Mouse (Mus musculus) brown adipose tissue, adult 24 weeks (tissue): Measurements from ENCODE around the gene Tmf1. TPM values are rescaled to one million over a fixed set of nuclear protein-coding genes. Genes with fewer than 3 reads are reported as not detected.

Experiments
- H3K27ac ChIP-seq: fragments of 200-500 bp; replicated peaks from 2 replicates; pipeline ENCODE4 v1.5.1; 2012; ENCODE audit warnings: low read depth, mild to moderate bottlenecking, low read length
- H3K4me1 ChIP-seq: fragments of 200-500 bp; 2 replicates; pipeline ENCODE4 v1.6.1; 2012; ENCODE audit warnings: low read length, mixed read lengths; ENCODE audit not compliant: control insufficient read depth, insufficient read depth, insufficient read length
- H3K4me3 ChIP-seq: fragments of 200-500 bp; 2 replicates; pipeline ENCODE4 v1.5.1; 2012; ENCODE audit warnings: low read depth, mild to moderate bottlenecking, low read length, moderate library complexity; ENCODE audit not compliant: insufficient read depth
- polyA plus RNA-seq: library from polyadenylated mRNA; stranded (reverse); fragments of >200 nt; gene quantifications from 2 replicates; pipeline ENCODE4 v1.2.4, GENCODE M21; 2012; ENCODE audit not compliant: missing spikeins, insufficient read depth, insufficient read length

Tmf1 gene
- polyA plus RNA-seq, 1 experiment = 30.3 TPM

DNA sequence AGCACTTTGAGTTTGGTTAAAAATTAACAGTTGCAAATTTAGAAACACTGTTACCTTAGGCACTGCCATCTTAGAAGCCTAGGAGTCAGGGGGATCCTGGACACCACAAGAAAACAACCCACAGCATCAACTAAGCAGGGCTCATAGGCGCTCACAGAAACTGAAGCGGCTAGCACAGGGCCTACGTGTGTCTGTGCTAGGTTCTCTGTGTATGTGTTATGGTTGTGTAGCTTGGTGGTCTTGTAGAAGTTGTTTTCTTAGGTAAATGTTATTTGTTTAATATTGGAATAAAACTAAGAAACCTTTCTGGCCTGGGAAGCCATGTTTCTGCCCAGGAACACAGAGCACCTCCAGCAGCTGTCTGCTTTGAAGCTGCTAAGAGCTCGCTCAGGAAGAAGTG is 30.8 kb upstream of the Tmf1 start:
- Histone ChIP-seq H3K4me3 (no peak overlapping the region), H3K4me1 (peaks cover 13% of the 10 kb centered on the region), H3K27ac (no peak overlapping the region)

DNA sequence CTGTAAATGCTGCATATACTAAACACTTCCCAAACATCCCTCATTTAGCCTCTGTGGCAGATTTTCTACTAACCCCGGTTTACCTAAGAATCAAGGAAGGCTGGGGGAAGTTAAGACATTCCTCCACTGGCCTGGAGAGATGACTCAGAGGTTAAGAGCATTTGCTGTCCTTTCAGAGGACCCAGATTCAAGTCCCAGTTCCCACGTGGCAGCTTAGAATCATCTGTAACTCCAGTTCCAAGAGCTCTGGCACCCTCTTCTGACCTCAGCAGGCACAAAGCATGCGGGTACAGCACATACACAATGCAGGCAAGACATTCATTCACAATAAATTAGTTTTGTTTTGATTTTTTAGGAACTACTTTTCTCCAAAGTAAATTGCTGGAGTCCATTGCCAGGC is 30.3 kb upstream of the Tmf1 start:
- Histone ChIP-seq H3K27ac (0 out of 2 replicates have a peak overlapping the region, but pooled peaks have one; percentile 53), H3K4me1 (peaks cover 15% of the 10 kb centered on the region)

DNA sequence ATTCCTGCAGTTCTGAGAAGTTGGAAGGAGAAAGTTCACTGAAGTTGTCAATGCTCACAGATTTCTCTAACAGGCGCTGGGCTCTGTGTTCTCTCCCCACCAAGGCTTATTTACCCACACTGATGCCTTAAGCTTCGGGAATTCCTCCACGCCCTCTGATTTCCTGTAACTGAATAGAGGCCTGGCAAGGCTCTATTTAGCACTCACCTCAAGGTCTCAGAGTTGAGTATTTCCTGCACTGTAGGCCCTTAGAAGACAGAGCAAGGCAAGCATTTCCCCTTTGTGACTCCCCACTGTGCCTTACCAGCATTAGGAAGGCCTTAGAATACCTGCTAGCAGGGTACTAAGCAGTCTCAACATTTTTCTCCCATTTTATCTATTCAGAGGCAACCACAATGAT is 29.5 kb upstream of the Tmf1 start:
- Histone ChIP-seq H3K27ac (peak overlapping the region; percentile 53), H3K4me1 (peaks cover 13% of the 10 kb centered on the region), H3K4me3 (no peak overlapping the region)

More for the DNA sequence above, 30.3 kb upstream of the Tmf1 start:
- no peak overlapping the region for H3K4me3 ChIP-seq

DNA sequence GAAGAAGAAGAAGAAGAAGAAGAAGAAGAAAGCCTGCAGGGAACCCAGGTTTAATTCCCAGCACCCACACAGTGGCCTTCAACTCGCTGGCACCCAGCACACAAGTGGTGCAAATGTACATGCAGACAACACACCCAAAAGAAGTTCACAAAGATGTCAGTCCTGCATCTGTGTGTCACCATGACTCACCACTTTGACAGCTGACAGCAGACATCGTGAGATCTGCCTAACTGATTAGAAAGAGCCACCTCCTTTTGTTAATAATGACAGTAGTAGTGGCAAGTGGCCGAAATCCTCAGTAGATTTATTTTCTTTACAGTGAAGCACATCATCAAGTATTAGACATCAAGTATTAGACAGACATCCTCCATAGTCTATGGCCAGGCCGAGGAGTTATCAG is 28.2 kb upstream of the Tmf1 start:
- Histone ChIP-seq H3K4me1 (peaks cover 10% of the 10 kb centered on the region), H3K4me3 (no peak overlapping the region), H3K27ac (peak overlapping the region; percentile 31; the same call in 1 of the 2 replicates)

DNA sequence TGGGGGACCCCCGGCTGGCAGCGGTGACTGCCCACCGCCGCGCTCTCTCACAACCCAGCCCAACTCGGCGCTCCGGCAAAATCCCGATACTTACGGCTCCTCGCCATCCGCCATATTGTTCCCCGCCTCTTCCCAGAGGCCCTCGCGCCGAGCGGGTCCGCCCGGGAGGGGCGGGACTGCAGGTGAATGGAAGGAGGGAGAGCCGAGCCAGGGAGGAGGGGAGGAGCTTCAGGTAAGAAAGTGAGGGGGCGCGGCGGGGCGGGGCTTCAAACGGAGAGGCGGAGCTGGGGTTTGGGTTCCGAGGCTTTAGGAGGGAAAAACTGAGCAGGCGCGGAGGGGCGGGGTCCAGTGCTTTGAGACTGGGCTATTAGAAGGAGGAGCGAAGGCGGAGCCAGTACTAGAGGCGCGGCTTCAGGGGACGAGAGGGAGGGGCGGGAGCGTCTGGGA is 26.5 kb upstream of the Tmf1 start, which contains the start of gene Uba3:
Uba3 (minus strand) TSS at position 209 of the 447 bp plus-strand sequence.
- H3K4me3 ChIP-seq = peak within 1 kb of the TSS; percentile 86
- H3K27ac ChIP-seq = peak within 1 kb of the TSS; percentile 75
- peaks cover 8% of the 10 kb centered on the region; the same call in 1 of the 2 replicates for H3K4me1 ChIP-seq

DNA sequence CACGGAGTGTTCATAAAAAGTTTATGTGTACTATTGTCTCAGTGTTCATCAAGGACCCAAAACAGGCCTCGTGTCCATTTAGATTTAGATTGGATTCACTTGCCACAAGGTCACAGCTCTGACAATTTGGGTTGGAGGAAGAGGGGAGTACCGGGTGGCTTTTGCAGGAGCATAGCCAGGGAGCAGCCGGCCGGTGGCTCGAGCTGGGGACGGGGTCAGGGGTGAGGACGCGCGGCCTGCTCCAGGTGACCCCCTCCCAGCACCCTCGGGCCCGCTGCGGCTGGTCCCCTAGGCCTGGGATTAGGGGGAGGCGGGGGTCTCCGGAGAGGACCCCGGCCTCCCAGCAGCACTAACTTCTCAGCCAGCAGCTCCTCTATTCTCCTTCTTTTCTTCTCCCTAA is 26.0 kb upstream of the Tmf1 start:
- Histone ChIP-seq H3K4me3 (peak overlapping the region; percentile 86), H3K27ac (peak overlapping the region; percentile 75), H3K4me1 (peaks cover 8% of the 10 kb centered on the region; the same call in 1 of the 2 replicates)

DNA sequence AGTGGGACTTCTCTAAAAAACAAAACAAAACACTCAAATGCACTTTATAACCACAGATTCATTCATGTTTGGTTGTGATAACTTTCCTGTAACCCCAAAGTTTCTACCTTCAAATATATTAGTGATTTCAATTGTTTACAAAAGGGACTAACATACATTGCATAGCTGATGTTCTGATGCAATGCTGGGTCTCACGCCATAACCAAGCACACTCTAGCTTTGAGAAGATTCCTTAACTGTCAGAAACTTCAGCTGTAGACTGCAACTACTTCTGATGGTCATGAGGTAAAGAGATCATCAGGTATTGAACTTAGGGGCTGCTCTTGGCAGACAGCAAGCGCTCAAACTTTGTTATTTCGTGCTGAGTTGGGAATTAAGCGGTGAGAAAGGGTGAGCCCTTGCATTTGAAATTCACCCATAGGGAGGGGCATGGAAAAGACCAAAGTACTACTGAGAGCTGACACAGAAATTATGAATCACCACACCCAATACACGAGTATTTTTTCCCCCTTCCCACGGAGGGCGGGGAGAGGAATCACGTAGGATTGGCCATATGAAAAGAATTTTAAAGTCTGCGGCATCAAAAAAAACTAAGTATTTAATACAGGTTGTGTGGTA is 25.4 kb upstream of the Tmf1 start:
- 0 out of 2 replicates have a peak overlapping the region, but pooled peaks have one; percentile 14 for H3K27ac ChIP-seq

DNA sequence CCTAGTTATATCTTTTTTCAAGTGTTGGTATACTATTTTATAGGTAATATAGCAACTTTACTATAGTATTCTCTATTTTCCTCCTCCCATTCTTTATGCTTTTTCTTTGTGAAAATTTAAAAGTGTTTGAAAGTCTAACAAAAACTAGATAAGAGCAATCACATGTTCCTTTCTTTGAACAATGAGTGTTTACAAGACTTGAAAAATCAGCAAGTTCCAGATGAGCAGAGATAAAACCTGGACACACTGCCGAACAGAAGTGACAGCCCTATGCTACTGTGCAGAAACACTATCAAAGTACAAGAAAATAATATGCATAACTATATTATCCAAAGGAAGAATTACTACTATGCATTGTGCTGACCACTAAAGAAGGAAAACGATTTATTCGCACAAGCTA is 23.6 kb upstream of the Tmf1 start:
- Histone ChIP-seq H3K27ac (no peak overlapping the region), H3K4me1 (peaks cover 8% of the 10 kb centered on the region; the same call in 1 of the 2 replicates), H3K4me3 (no peak overlapping the region)

More for the DNA sequence above, 25.4 kb upstream of the Tmf1 start:
- Histone ChIP-seq H3K4me3 (peak overlapping the region; percentile 86), H3K4me1 (peaks cover 8% of the 10 kb centered on the region; the same call in 1 of the 2 replicates)

DNA sequence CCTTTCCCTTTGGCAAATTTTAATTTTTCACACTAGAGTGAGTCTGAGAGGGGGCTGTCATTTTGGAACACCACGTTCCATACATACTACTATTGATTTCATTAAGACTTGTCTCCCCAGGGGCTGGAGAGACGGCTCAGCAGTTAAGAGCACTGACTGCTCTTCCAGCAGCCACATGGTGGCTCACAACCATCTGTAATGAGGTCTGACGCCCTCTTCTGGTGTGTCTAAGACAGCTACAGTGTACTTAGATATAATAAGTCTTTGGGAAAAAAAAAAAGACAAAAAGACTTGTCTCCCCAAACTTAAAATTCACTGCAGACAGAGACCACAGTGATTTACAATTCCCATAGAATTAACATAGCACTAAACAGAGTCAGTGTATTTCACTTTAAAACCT is 21.5 kb upstream of the Tmf1 start:
- no peak overlapping the region for H3K4me3 ChIP-seq
- H3K4me1 ChIP-seq = peaks cover 6% of the 10 kb centered on the region; the same call in 1 of the 2 replicates
- no peak overlapping the region for H3K27ac ChIP-seq

DNA sequence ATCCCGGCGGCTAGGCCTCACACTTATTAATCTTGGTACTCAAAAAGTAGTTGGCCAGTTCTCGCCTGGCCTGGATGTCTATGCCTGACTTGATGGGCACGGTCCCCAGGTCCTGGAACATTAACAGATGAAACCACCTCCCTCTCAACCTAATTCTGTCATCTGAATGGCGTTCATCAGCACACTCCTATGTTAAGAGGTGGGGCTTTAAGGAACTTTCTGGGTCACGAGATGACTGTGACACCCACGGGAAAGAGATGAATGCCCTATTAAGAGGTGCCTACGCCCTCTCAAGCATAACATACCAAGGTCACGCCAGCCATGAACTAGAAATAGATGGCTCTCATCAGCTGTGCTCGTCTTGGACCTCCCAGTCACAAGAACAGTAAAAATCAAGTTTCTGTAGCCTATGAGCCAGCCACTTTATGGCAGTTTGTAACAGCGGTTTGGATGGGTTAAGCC is 476 bp upstream of the Tmf1 start:
- Histone ChIP-seq H3K4me3 (peak overlapping the region; percentile 92), H3K27ac (peak overlapping the region; percentile 90), H3K4me1 (no peaks in the 10 kb centered on the region; the same call in 1 of the 2 replicates)

DNA sequence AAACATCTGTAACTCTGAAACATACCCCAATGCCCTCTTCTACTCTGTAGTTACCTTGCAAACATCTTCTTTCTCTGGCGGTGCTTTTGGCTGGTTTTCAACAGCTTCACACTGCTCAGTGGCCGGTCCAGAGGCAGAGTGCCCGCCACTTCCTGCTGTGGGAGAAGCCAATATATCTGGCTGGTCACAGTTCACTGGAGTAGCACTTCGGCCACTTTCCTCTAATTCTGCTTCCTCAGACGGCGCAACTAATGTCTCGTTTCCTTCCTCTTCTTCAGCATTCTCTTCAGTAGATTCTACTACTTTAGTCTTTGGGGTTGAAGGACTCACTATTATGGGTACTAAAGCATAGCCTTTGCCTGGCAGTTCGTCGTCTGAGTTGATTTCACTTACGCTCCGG is 3.2 kb downstream of the Tmf1 start:
- no peak overlapping the region for H3K27ac ChIP-seq
- H3K4me1 ChIP-seq = no peaks in the 10 kb centered on the region; the same call in 1 of the 2 replicates

DNA sequence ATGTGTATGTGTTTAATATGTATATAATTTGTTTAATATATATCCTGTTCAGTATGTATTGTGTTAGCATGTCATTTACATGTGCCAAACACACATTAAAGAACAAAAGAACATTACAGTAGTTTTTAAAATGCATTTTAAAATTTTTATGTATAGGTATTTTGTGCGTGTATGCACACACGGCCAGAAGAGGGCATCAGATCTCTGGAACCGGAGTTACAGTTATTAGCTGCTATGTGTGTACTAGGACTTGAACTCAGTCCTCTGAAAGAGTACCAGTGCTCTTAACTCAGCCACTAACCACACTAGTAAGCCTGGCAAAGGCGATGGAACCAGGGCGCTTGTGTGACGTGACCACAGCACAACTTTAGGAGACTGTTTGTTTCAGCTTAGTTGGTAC is 28.8 kb downstream of the Tmf1 start:
- H3K4me1 ChIP-seq = peaks cover 5% of the 10 kb centered on the region
- no peak overlapping the region for H3K27ac ChIP-seq
- no peak overlapping the region for H3K4me3 ChIP-seq

More for the DNA sequence above, 3.2 kb downstream of the Tmf1 start:
- H3K4me3 ChIP-seq = no peak overlapping the region

DNA sequence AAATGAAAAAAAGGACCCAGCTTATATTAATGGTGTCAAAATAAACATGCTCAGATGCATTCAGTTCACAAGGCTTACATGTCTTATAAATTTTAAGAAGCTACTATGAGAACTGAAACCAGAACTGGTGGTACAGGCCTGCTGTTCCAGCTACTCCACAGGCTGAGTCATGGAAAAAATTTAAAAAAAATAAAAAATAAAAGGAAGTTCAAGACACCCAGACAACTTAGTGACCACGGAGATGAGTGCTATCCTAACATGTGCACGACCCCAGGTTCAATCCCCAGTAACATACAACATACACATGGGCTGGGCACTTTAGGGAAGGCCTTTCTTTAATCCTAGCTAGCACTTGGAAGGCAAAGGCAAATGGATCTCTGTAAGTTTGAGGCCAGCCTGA is 29.2 kb downstream of the Tmf1 start:
- H3K4me1 ChIP-seq = peaks cover 5% of the 10 kb centered on the region
- no peak overlapping the region for H3K4me3 ChIP-seq
- no peak overlapping the region for H3K27ac ChIP-seq

DNA sequence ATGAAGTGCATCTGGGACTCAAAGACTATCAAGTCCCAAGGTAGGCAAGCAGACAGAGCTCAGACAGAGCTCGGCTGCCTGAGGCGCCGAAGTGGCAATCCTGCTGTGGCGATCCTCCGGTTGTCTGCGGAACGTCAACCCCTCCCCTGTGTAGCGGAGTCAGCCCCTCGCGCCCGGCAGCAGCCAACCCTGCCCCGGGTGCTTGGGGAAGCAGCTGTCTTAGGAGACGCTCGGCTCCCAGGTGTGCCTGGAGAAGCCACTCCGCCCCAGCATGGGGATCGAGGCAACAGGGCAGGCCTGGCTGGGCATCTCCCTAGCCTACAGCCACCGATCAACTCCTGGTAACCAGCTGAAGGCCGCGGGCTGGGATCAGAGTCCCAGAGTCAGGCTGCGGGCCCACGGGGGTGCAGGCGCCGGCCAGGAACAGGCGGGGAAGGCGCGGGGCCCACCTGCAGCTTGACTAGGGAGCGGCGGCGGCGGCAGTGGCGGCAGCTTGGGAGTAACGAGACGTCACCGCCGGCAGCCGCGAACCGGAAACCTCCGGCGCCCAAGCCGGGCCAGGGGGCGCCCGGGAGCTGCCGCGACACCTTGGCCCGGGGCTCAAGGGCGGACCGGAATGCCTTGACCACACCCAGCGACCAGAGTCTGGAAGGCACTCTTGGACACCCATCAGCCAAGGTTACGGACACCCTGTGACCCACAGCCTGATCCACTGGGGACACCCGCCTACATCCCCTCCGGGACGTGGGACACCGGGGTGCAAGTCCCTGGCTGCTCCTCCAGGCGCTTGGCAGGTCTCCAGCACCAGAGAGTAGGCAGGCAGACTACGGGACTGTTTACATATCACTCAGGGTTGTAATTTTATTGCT is 30.3 kb downstream of the Tmf1 start, which contains the start of gene Eogt:
Eogt (minus strand) TSS at position 800 of the 869 bp plus-strand sequence.
- Histone ChIP-seq H3K27ac (peak within 1 kb of the TSS; percentile 67), H3K4me1 (peaks cover 5% of the 10 kb centered on the region), H3K4me3 (peak within 1 kb of the TSS; percentile 81)

DNA sequence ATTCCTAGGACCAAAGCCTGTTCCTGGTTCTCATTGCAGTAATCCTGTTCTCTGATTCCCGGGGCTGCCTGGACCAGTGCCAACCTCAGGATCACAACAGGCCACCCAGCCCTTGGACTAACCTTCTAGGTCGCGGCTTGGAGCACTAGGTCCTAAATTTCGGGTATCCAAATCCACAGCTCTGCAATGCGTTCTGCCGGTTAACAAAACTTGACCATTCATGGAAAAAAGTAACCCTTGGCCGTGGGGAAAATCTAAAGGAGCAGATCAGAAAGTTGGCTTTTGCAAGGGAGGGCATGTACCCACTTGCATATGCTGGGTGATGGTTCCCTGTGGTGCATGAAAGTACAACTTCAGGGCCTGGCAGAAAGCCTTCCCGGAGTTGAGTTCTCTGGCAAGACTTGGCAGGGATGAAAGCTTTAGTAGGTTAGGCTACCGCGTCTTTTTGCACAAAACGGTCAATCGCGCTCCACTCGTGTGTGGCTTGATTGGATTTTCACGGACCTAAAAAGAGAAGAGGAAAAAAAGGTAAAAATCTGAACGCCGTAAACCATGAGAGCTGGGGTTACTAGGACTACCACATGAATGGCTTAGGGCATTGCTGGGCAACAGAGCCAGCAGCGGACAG is 31.1 kb downstream of the Tmf1 start:
- peaks cover 5% of the 10 kb centered on the region for H3K4me1 ChIP-seq
- peak overlapping the region; percentile 81 for H3K4me3 ChIP-seq
- peak overlapping the region; percentile 67 for H3K27ac ChIP-seq
